Mouse (Mus musculus) bone marrow, adult 2 months (tissue): ENCODE measurements around the gene Polr2j. TPM values are rescaled to one million over a fixed set of nuclear protein-coding genes. Genes with fewer than 3 reads are reported as not detected.

ENCODE experiments used
- H3K27ac ChIP-seq: fragments of 200-500 bp; 2 replicates; pipeline ENCODE4 v1.5.1; 2012; ENCODE audit warnings: low read depth, mild to moderate bottlenecking, control low read depth, inconsistent platforms, low read length; ENCODE audit not compliant: control insufficient read depth, poor library complexity, insufficient read depth
- H3K4me1 ChIP-seq: fragments of 200-500 bp; 2 replicates; pipeline ENCODE4 v1.6.1; 2011; ENCODE audit warnings: low read length; ENCODE audit not compliant: control insufficient read depth, insufficient read depth
- H3K4me3 ChIP-seq: fragments of 200-500 bp; replicated peaks from 2 replicates; pipeline ENCODE3; 2011; ENCODE audit warnings: mild to moderate bottlenecking, low read depth, low read length, control low read depth; ENCODE audit not compliant: control insufficient read depth
- CTCF ChIP-seq: fragments of 200-500 bp; IDR thresholded peaks from 2 replicates; pipeline ENCODE4 v1.5.1; 2011; ENCODE audit warnings: low read length, control low read depth; ENCODE audit not compliant: control insufficient read depth, insufficient read depth
- POLR2A ChIP-seq: fragments of 200-500 bp; IDR thresholded peaks from 2 replicates; pipeline ENCODE4 v1.6.1; 2011; ENCODE audit warnings: low read depth, mild to moderate bottlenecking, control low read depth, low read length, borderline replicate concordance; ENCODE audit not compliant: control insufficient read depth
- WGBS: fragments of 180-500 bp; shearing (Covaris S2); methylation state at CpG from one replicate; pipeline ENCODE4 v1.1.7; 2018; 5-methylcytosine and 5-hydroxymethylcytosine counted together
- polyA plus RNA-seq: library from polyadenylated mRNA; stranded (reverse); fragments of >200 nt; gene quantifications from 2 replicates; pipeline ENCODE4 v1.2.4, GENCODE M21; 2011; ENCODE audit warnings: low replicate concordance; ENCODE audit not compliant: missing spikeins, insufficient read depth, insufficient read length

Polr2j gene
- polyA plus RNA-seq, 1 experiment: 82.1 TPM

DNA sequence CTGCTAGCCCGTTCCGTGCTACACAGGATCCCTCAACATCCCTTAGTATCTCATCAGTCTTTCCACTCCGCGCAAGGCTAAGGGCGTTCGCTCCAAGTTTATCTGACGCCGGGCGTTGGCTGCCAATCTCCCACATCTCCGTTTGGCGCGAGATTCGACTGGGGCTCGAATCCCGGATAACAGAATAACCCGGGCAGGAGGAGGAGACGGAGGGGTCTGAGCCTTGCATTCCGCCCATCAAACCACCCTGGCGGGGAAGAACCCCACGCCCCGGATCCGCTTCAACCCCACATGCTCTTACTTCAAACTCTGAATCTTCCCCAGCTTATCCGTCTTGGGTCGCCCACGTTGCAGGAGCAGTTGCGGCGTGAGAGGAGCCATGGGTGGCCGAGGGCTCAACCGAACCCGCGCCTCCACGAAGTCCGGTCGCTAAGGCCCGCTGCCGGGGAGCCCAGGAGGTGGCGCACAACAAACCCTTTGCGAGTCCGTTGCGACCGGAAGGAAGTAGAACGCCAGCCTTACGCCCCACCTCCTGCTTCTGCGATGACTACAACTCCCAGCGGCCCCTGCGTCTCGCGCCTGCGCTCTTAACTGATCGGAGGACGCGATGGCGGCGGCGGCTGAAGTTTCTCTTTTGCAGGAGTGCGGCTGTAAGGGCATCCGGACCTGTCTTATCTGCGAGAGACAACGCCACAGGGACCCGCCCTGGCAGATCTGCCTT, 19.3 kb downstream of the Polr2j start, which contains the start of the genes Lrwd1 and Alkbh4:
Lrwd1 (minus strand) TSS at position 504 of the 721 bp plus-strand sequence.
Alkbh4 (plus strand) TSS at position 576 of the 721 bp plus-strand sequence.
- Histone ChIP-seq H3K4me1 (peaks cover 4% of the 10 kb centered on the region), H3K4me3 (peak within 1 kb of the TSS; percentile 82), H3K27ac (peak within 1 kb of the TSS; percentile 83)
- TF ChIP-seq POLR2A: peak; percentile 71; the same call in 1 of the 2 replicates
- TF ChIP-seq CTCF: peak; percentile 68
- WGBS: under 1% methylated on average over 60 of the region's 60 CpGs

- H3K4me1 ChIP-seq: peaks cover 4% of the 10 kb centered on the region
- H3K27ac ChIP-seq: peak overlapping the region; percentile 72
- peak overlapping the region; percentile 82 for H3K4me3 ChIP-seq
- TF ChIP-seq POLR2A: no peak
- TF ChIP-seq CTCF: no peak
- WGBS: 3% methylated on average over 20 of the region's 20 CpGs
Observed at GRCm38 (mm10) chr5:136136292-136136990, 20.0 kb downstream of the Polr2j start.

GRCm38 (mm10) chr5:136137658-136138274, 21.3 kb downstream of the Polr2j start:
- Histone ChIP-seq H3K4me1 (peaks cover 4% of the 10 kb centered on the region), H3K4me3 (no peak overlapping the region), H3K27ac (no peak overlapping the region)
- peak; percentile 85 for TF ChIP-seq CTCF
- TF ChIP-seq POLR2A: no peak
- 54% methylated on average over 13 of the region's 13 CpGs for WGBS

- Histone ChIP-seq H3K4me3 (no peak overlapping the region), H3K27ac (peak overlapping the region; percentile 94), H3K4me1 (peaks cover 4% of the 10 kb centered on the region)
- no peak for TF ChIP-seq CTCF
- peak; percentile 28; the same call in 1 of the 2 replicates for TF ChIP-seq POLR2A
- WGBS: 46% methylated on average over 13 of the region's 13 CpGs
Observed at GRCm38 (mm10) chr5:136139393-136139792, 23.0 kb downstream of the Polr2j start.

GRCm38 (mm10) chr5:136140057-136140482, 23.6 kb downstream of the Polr2j start:
- H3K27ac ChIP-seq: peak overlapping the region; percentile 94
- H3K4me1 ChIP-seq: peaks cover 5% of the 10 kb centered on the region
- TF ChIP-seq POLR2A (no peak), CTCF (no peak)
- 60% methylated on average over 10 of the region's 10 CpGs for whole genome bisulfite sequencing
- H3K4me3 ChIP-seq: peak overlapping the region; percentile 5

- peaks cover 10% of the 10 kb centered on the region for H3K4me1 ChIP-seq
- no peak overlapping the region for H3K27ac ChIP-seq
- 86% methylated on average over 5 of the region's 5 CpGs for WGBS
- H3K4me3 ChIP-seq: no peak overlapping the region
- TF ChIP-seq CTCF (peak; percentile 33; the same call in 1 of the 2 replicates), POLR2A (no peak)
Observed at GRCm38 (mm10) chr5:136142746-136143145, 26.3 kb downstream of the Polr2j start.

DNA sequence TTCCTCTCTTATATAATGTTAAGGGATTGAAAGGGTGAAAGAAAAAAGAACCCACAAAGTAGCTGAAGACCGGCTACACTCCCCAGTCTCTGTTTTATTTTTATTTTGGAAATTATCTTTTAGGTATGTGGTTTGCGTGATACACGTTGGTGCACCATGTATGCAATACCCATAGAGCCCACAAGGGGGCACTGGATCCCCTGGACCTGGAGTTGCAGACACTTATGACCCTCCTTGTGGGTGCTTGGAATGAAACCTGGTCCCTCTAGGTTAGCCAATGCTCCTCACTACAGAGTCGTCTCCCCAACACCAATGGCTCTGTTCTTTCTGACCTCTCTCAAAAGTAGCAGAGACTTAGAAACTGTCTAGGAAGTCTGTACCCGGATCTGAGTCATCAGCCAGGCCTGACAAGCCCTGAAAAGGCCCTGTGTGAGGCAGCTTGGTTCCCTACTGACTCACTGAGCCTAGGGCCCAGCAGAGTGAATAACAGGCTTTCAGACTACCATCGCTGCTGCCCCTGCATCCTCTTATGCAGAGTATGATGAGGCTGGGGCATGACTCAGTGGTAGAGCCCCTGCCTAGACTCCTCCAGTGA, 26.8 kb downstream of the Polr2j start:
- no peak overlapping the region for H3K4me3 ChIP-seq
- 87% methylated on average over 6 of the region's 6 CpGs for WGBS

More for the DNA sequence above, 26.8 kb downstream of the Polr2j start:
- TF ChIP-seq POLR2A (no peak), CTCF (peak; percentile 41; the same call in 1 of the 2 replicates)
- Histone ChIP-seq H3K27ac (no peak overlapping the region), H3K4me1 (peaks cover 12% of the 10 kb centered on the region)
